11 mouse cellular contexts compared by ENCODE assay signal in genomic region chr3:87114801-87115200, GRCm38 (mm10). TPM values are rescaled to one million over a fixed set of nuclear protein-coding genes. Genes with fewer than 3 reads are reported as not detected.
A peak's percentile ranks its signal among the peaks of the same experiment; 100 is the strongest.
DNase-seq lines count a peak whose midpoint lies in the region; ATAC-seq lines count a peak whose summit lies in the region.
"Had no signal": no experiment of that assay in that cellular context is flagged by ENCODE, and none has a peak within 500 bp of the region (broad histone marks: within the 10 kb centered on the region; RNA-seq: fewer than 3 reads in every experiment).

No protein-coding gene starts in this region.

- H3K27me3 ChIP-seq in forebrain, embryonic 12.5 days = no peaks in the 10 kb centered on the region
- H3K27me3 ChIP-seq: limb, embryonic 12.5 days had no signal

- peaks cover 14% of the 10 kb centered on the region for H3K36me3 ChIP-seq in forebrain, embryonic 12.5 days (replicated peaks)

- H3K9me3 ChIP-seq in forebrain, embryonic 12.5 days = no peaks in the 10 kb centered on the region
- H3K9me3 ChIP-seq: hindbrain, embryonic 10.5 days; limb, embryonic 12.5 days had no signal

- H3K4me2 ChIP-seq in forebrain, embryonic 12.5 days = no peak overlapping the region
- H3K4me2 ChIP-seq: limb, embryonic 12.5 days had no signal

- no peak for ATAC-seq in forebrain, embryonic 12.5 days (ENCODE audit: low FRiP score)

- 77% methylated on average over 9 of the region's 9 CpGs for WGBS in forebrain, embryonic 12.5 days

- H3K4me1 ChIP-seq in forebrain, embryonic 12.5 days = peaks cover 7% of the 10 kb centered on the region; the same call in 1 of the 2 replicates

- no peak overlapping the region for H3K4me3 ChIP-seq in forebrain, embryonic 12.5 days (replicated peaks)
- H3K4me3 ChIP-seq: hindbrain, embryonic 10.5 days; limb, embryonic 12.5 days had no signal

- H3K9ac ChIP-seq in forebrain, embryonic 12.5 days = no peak overlapping the region
- H3K9ac ChIP-seq: limb, embryonic 12.5 days had no signal

- no peak overlapping the region for H3K27ac ChIP-seq in forebrain, embryonic 12.5 days
- H3K27ac ChIP-seq: limb, embryonic 12.5 days had no signal

- intact Hi-C loops in heart, postnatal 10 days (cut with DNase I) = no loop called here

- DNase-seq in urinary bladder, postnatal 14 days (ENCODE audit: low spot score) = peak; percentile 67
- DNase-seq in urinary bladder, postnatal 10 days (ENCODE audit: low spot score) = no peak
- peak; percentile 70 to 72 for DNase-seq in heart, postnatal 10 days
- peak; percentile 29 to 60 for DNase-seq in kidney, postnatal 36 days
- DNase-seq in right cerebral cortex, postnatal 14 days = no peak
- DNase-seq in left cerebral cortex, adult 11 months (ENCODE audit: low spot score) = no peak
- no peak for DNase-seq in thymus, postnatal 0 days (ENCODE audit: low spot score)
- DNase-seq: adrenal gland, adult 2 months had no signal

RNA-seq across cellular contexts. Expression of gene Kirrel, which starts 59.7 kb away (rescaled TPM):
- total RNA-seq in heart, postnatal 10 days (2021) = 10 to 100 TPM; 12.8 to 14.8 TPM
- 11.5 and 12.9 TPM in 2 replicates for polyA plus RNA-seq in forebrain, embryonic 12.5 days (2016; fragmentation: Nextera tagmentation; extraction: Ambion mirVana)
- 1.2 and 1.3 TPM in 2 replicates for polyA plus RNA-seq in thymus, postnatal 0 days (2015; fragmentation: Nextera tagmentation; extraction: Ambion mirVana)

Comparison
In these comparisons a context has a peak if more than half of its experiments do, and no peak if none do; other contexts are left out.
1. DNase-seq: peak in urinary bladder, postnatal 14 days (single experiment), heart, postnatal 10 days (2 of 2) and kidney, postnatal 36 days (2 of 2); none in urinary bladder, postnatal 10 days (single experiment), right cerebral cortex, postnatal 14 days (single experiment), left cerebral cortex, adult 11 months (single experiment) and thymus, postnatal 0 days (single experiment).